Mouse (Mus musculus) adrenal gland, postnatal 36 days (tissue): ENCODE results near the gene Abcb1a. TPM values are rescaled to one million over a fixed set of nuclear protein-coding genes. Genes with fewer than 3 reads are reported as not detected.
"Not testable (repeated sequence)": the region's sequence is repeated elsewhere in the genome, so short reads cannot be mapped to it uniquely, and the experiment has no call there.

Experiments used
- DNase-seq, 2 experiments: peaks; one replicate each; pipeline ENCODE4 v3.0.0; 2021; ENCODE audit warnings: mixed read lengths in 1 of 2
- total RNA-seq, 2 experiments: library from RNA; stranded (reverse); gene quantifications; 2 replicates each; pipeline ENCODE4 v1.2.3; 2021

The Abcb1a gene
- total RNA-seq, 2 experiments from 2014 or later: 53.7 to 54.4 TPM

GRCm38 (mm10) chr5:8727760-8728159 is 67.9 kb downstream of the Abcb1a start:
- DNase-seq: no peak

- no peak for DNase-seq
Observed at GRCm38 (mm10) chr5:8732639-8733038, 72.8 kb downstream of the Abcb1a start.

GRCm38 (mm10) chr5:8733307-8733706 is 73.4 kb downstream of the Abcb1a start:
- DNase-seq: not testable (repeated sequence)

- no peak for DNase-seq
Observed at GRCm38 (mm10) chr5:8736389-8736788, 76.5 kb downstream of the Abcb1a start.

- DNase-seq: no peak
Observed at GRCm38 (mm10) chr5:8737062-8737461, 77.2 kb downstream of the Abcb1a start.

GRCm38 (mm10) chr5:8747244-8747643 is 87.4 kb downstream of the Abcb1a start:
- not testable (repeated sequence) for DNase-seq

- DNase-seq: peak; percentile 36 to 38
Observed at GRCm38 (mm10) chr5:8772866-8773265, 113.0 kb downstream of the Abcb1a start.

- peak; percentile 43 to 56 for DNase-seq
Observed at GRCm38 (mm10) chr5:8778311-8778710, 118.4 kb downstream of the Abcb1a start.

- DNase-seq: peak; percentile 50 to 56
Observed at GRCm38 (mm10) chr5:8778751-8779150, 118.9 kb downstream of the Abcb1a start.

GRCm38 (mm10) chr5:8792281-8792680 is 132.4 kb downstream of the Abcb1a start:
- DNase-seq: no peak

Other genes with a start within 250 kb of the Abcb1a start
- gene Dbf4, start 237.4 kb upstream of the Abcb1a start, total RNA-seq: 1 to 10 TPM; 6.4 to 8.5 TPM
- gene Slc25a40, start 237.2 kb upstream of the Abcb1a start, total RNA-seq: 10 to 100 TPM; 12.4 to 12.9 TPM
- 1 to 10 TPM; 5.2 to 6.9 TPM for gene Rundc3b, start 37.1 kb upstream of the Abcb1a start, total RNA-seq
- 1,000 to 10,000 TPM; 1,841 to 2,403 TPM for gene Abcb1b, start 138.1 kb downstream of the Abcb1a start, total RNA-seq
- gene Abcb4, start 233.6 kb downstream of the Abcb1a start, total RNA-seq: 1 to 10 TPM; 2.7 to 3.9 TPM